Mouse (Mus musculus): ENCODE measurements around the gene C130074G19Rik.

Gene C130074G19Rik

DNA sequence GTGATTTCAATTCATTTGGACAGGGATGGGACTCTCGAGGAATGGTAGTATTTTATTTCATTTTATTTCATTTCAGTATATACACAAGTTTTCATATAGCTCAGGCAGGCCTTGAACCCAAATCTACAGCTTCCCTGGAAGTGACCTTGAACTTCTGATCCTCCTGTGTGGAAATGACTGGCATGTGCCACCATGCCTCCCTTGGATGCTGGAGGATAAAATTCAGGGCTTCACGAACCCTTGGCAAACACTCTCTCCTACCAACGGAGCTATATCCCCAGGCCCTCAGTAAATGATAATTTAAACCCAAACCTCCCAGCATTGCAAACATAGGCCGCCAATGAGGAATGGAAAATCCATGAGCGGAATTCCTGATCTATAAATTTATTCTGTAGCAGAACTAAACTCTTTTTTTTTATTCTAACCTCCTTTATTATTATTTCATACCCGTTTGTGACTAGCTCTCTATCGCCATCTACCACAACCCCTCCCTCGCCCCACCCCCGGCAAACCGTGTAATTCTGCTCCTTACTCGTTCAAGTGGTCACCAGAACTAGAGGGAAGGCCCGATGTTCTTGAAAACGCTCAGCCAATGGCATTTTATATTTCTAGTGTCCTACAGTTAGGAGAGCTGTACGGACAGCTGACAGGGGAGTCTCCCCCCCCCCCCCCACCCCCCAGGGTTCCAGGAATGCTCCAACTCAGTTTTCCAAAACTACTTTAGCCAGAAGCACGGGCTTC, 38.5 kb downstream of the C130074G19Rik start:
- no peak for DNase-seq (ENCODE audit: low read depth, low spot score)

DNA sequence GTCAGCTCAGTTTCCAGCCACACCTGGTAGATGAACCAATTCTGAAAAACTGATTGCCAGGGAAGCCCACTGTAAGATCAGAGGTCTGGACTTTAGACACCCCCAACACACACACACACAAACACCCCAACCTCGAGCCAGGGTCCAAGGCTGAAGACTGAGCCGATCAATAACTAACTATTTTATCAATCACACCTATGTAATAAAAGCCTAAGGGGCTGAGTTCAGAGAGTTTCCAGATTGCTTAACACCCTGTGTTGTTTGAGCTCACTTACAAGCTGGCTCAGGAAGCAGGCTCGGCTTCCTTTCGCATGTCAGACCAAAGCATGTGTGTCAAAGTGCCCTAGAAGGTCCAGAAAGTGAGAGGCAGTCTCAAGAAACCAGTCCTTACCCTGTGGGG, 45.4 kb downstream of the C130074G19Rik start:
- DNase-seq (ENCODE audit: low read depth, low spot score): no peak

DNA sequence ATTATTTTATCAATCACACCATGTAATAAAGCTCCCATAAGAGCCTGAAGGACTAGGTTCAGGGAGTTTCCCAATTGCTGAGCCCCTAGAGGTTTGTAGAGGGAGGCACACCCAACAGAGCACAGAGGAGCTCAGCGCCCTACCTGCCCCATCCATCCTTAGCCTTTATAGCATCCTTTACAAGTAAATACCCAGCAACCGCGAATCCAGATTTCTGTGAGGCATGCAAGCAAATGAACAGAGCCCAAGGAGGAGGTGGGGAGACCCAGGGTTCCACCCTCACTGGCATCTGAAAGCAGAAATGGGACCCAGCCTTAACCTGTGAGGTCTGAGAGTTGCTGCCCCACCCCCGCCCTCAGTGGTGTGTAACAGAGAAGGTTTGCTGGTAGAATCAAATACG, 46.7 kb downstream of the C130074G19Rik start:
- DNase-seq (ENCODE audit: low read depth, low spot score): no peak

DNA sequence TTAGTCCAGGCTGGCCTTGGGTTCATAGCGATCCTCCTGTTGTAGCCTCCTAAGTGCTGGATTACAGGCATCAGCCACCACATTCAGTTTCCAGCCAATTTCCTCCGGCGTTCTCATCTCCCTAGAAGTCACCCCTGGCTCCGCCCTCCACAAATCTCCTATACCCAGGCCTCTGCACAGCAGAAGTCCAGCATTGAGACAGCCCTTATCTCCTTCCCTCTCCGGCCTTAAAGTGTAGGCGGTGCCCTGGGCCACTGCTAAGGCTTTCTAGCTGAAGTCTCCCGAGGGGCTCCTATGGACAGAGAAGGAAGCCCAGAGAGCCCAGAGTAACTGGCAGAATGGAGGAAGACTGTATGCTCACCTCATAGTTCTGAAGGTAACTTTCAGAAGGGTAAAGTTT, 49.5 kb downstream of the C130074G19Rik start:
- DNase-seq (ENCODE audit: low read depth, low spot score): no peak

DNA sequence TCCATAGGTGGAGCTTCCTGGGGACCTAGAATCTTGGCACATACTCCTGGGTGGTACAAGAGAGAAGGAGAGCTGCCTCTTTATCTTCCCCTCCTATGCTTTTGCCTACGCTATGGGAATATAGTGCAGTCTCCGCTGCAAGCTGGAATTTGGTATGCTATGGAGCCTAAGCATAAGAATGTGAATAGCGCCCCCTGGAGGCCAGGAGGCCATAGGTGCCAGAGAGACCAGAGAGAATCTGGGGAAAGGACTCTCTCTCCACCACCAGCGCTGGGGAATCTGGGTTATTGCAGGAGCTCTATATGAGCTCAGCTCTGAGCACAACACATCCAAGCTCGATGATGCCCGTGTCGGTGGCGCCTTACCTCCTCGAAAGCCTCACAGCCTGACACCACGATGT, 50.8 kb downstream of the C130074G19Rik start:
- no peak for DNase-seq (ENCODE audit: low read depth, low spot score)

DNA sequence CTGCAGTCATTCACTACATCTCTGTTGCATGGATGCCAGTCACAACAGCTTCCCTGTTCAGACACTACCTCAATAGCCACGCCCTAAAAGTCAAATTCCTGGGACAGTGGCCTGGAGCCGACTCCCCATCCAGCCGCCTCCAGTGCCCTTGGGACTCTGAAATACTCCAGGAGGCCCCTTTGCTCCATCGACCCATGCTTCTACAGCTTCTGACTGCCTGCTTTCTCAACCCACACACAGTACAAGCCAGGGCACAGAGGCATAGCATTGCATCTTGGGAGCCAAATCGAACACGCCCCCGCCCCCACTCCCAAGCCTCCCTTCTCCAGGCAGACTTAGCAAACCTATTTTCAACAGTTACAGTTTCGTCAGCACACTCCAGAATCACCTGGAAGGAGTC, 53.1 kb downstream of the C130074G19Rik start:
- no peak for DNase-seq (ENCODE audit: low read depth, low spot score)

DNA sequence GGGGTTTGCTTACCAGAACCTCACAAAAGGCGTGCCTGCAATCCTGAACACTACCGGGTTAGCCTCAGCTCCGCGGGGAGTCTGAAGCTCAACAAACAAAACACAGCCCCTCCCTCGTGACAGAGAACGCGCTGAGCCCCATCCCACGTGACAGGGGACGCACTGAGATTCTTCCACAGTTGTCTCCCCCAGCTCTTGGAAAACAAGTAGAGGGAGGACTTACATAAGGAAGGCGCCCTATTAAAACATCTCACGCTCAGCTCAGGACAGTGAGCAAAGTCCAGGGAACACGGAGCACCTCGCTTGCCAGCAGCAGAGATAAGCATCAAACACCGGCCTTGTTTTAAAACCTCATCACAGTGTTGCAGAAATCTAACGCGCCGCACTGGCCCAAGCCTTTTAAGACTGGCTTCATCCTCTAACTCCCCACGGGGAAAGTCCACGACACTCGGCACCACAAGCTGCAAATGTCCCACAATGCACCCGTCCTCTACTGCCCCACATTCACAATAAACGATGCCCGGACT, 55.8 kb downstream of the C130074G19Rik start:
- no peak for DNase-seq (ENCODE audit: low read depth, low spot score)

DNA sequence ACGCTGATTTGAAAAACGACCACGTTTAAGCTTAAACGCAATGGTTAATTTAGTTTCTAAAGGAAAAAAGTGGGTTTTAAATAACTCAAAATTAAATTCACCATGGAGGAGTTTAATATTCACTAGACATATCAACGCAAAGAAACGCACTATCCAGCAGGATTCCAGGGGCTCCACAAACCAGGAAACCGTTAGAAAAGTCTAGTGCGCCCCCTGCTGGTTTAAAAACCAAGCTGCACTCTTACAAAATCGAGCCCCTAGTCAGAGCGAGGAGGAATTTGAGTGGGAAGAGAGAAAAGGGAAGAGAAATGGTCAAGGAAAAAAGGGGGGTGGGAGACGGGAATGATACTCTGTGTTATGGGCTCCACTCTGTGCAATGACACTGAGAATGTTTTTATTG, 57.9 kb downstream of the C130074G19Rik start:
- no peak for DNase-seq (ENCODE audit: low read depth, low spot score)

DNA sequence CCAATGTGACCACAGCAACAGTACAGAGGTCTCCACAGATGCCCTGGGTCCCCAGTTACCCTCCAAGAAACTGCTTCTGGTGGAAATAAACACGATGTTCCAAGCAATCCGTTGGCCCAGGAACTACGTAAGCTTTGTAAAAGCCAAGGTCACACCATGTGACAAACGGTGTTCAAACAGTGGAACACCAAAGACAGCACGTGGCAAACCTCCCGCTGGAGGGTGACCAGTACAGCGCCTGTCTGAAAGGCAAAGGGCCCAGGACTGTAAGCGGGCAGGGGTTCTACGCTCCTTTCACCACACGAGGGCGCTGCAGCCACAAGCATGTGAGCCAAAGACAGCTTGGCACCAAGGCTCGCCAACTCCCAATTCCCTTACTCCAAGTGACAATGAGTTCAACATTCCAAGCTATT, 58.6 kb downstream of the C130074G19Rik start:
- peak; percentile 62 for DNase-seq (ENCODE audit: low read depth, low spot score)

DNA sequence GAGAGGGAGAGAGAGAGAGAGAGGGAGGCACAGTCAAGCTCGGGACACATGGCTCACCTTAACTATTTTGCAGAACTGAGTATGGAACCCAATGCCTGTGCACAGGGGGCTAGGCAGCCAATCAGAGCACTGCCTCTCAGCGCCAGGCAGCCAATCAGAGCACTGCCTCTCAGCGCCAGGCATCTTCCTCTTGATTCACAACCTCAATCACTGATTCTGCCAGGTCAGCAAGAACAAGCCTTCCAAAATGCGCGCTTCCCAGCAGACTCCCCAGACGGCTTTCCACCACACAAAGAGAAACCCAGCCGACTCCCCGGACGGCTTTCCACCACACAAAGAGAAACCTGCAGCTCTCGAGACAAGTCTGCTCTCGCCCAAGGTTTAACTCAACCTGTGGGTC, 60.3 kb downstream of the C130074G19Rik start:
- DNase-seq (ENCODE audit: low read depth, low spot score): no peak

Data from telencephalon, adult 2 months (tissue).